8 mouse cellular contexts compared by ENCODE assay signal in the genomic region with DNA sequence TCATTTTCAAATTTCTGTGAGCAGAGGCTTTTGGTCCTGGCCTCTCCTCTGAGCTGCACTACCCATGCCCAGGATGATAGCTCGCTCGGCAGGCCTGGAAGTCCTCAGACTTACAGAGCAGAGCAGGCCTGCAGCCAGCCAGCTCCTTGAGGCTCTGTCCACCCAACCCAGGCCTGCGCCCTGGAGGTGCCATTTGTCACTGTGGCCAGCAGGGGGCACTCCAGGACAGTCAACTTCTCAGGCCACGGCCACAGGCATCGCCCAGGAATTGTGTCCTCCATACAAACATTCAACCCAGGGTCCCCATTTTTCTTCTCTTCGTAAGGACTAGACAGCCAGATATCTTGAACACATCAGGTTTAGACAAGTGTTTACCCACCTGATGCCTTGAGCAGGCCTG. TPM values are rescaled to one million over a fixed set of nuclear protein-coding genes. Genes with fewer than 3 reads are reported as not detected.
A peak's percentile ranks its signal among the peaks of the same experiment; 100 is the strongest.
DNase-seq lines count a peak whose midpoint lies in the region; ATAC-seq lines count a peak whose summit lies in the region.

No protein-coding gene starts in this region.

- H3K36me3 ChIP-seq in hindbrain, embryonic 13.5 days, result no peaks in the 10 kb centered on the region
- no peaks in the 10 kb centered on the region for H3K36me3 ChIP-seq in lung, embryonic 16.5 days (ENCODE audit: control insufficient read depth, insufficient read depth, low read length)

- no peak overlapping the region for H3K27ac ChIP-seq in hindbrain, embryonic 13.5 days
- H3K27ac ChIP-seq in lung, embryonic 16.5 days (ENCODE audit: low read length), result no peak overlapping the region

- H3K27me3 ChIP-seq in hindbrain, embryonic 13.5 days, result peaks cover 30% of the 10 kb centered on the region
- H3K27me3 ChIP-seq in lung, embryonic 16.5 days (ENCODE audit: control insufficient read depth, insufficient read depth, low read depth, low read length), result no peaks in the 10 kb centered on the region; the same call in 1 of the 2 replicates

- peak; percentile 79 for DNase-seq in MN1 (ENCODE audit: low spot score)
- peak; percentile 79 for DNase-seq in cerebellum, adult 9-11 months
- DNase-seq in frontal cortex, postnatal 10 days (ENCODE audit: low spot score in 2 of 2), result peak; percentile 58 to 87
- peak; percentile 94 to 95 for DNase-seq in layer of hippocampus, postnatal 10 days (ENCODE audit: low spot score in 2 of 2)
- peak; percentile 83 for DNase-seq in ovary, postnatal 14 days (ENCODE audit: low spot score)
- DNase-seq in thymus, postnatal 10 days (ENCODE audit: low spot score in 2 of 2), result peak; percentile 56 to 85

- H3K4me3 ChIP-seq in hindbrain, embryonic 13.5 days, result no peak overlapping the region
- H3K4me3 ChIP-seq in lung, embryonic 16.5 days (ENCODE audit: low read length), result no peak overlapping the region

- WGBS in hindbrain, embryonic 13.5 days, result 11% methylated on average over 6 of the region's 6 CpGs
- WGBS in lung, embryonic 16.5 days, result 4% methylated on average over 6 of the region's 6 CpGs

- ATAC-seq in hindbrain, embryonic 13.5 days (ENCODE audit: low FRiP score), result peak; percentile 73
- peak; percentile 84 for ATAC-seq in lung, embryonic 16.5 days (ENCODE audit: low read depth)

- no peak overlapping the region for H3K4me2 ChIP-seq in hindbrain, embryonic 13.5 days
- no peak overlapping the region for H3K4me2 ChIP-seq in lung, embryonic 16.5 days (ENCODE audit: low read depth, low read length)

- no peaks in the 10 kb centered on the region for H3K9me3 ChIP-seq in hindbrain, embryonic 13.5 days
- H3K9me3 ChIP-seq in lung, embryonic 16.5 days (ENCODE audit: control insufficient read depth, low read length), result no peaks in the 10 kb centered on the region

- H3K9ac ChIP-seq in hindbrain, embryonic 13.5 days, result no peak overlapping the region
- no peak overlapping the region for H3K9ac ChIP-seq in lung, embryonic 16.5 days (ENCODE audit: low read length)

- peaks cover 40% of the 10 kb centered on the region for H3K4me1 ChIP-seq in hindbrain, embryonic 13.5 days (replicated peaks)
- H3K4me1 ChIP-seq in lung, embryonic 16.5 days (replicated peaks; ENCODE audit: control insufficient read depth, insufficient read depth, low read length), result no peaks in the 10 kb centered on the region

RNA-seq across cellular contexts. Expression of gene Dmrtb1, which starts 53.9 kb away (rescaled TPM):
- 21.8 and 26.3 TPM in 2 replicates for polyA plus RNA-seq in hindbrain, embryonic 13.5 days (2015; fragmentation: Nextera tagmentation; extraction: Ambion mirVana)
- 1 to 10 TPM; 2.5 to 3.2 TPM for total RNA-seq in layer of hippocampus, postnatal 10 days (2021)
- polyA plus RNA-seq in lung, embryonic 16.5 days (2015; fragmentation: Nextera tagmentation; extraction: Ambion mirVana), result not detected in 2 replicates

Comparison
In these comparisons a context has a peak if more than half of its experiments do, and no peak if none do; other contexts are left out.
1. RNA of gene Dmrtb1, which starts 53.9 kb away (polyA plus RNA-seq): 21.8 to 26.3 TPM in hindbrain, embryonic 13.5 days; not detected in lung, embryonic 16.5 days; every median in the first group is over 10 times any median in the second.
2. Peak in every context shown above with its lines, with median percentiles within 50 percentile points of each other: DNase-seq.